Mouse (Mus musculus) fibroblast of lung, adult 2 months (primary cell): Measurements from ENCODE around the gene Slc6a18.

Experiments
- DNase-seq: peaks from one replicate; pipeline ENCODE4 v3.0.0-alpha.2; 2011; ENCODE audit warnings: low read depth

The Slc6a18 gene

DNA sequence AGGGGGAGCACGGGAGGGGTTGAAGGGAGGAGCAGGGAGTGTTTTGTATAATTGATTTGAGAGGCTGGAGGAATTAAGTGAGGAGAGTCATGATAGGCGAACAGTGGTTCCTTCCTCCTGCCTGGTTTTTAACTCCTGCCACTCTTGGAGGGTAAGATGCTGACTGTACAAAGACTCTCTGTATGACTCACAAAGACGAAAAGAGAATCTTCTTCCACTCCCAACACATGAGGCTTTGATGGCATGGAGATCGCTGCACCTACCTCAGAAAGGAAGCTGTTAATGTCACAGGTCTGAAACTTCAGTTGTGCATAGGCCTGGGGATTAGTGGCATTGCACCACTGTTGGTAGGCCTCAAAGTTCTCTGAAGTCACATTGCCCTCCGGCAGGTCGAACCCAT lies 7.7 kb upstream of the Slc6a18 start:
- no peak for DNase-seq

DNA sequence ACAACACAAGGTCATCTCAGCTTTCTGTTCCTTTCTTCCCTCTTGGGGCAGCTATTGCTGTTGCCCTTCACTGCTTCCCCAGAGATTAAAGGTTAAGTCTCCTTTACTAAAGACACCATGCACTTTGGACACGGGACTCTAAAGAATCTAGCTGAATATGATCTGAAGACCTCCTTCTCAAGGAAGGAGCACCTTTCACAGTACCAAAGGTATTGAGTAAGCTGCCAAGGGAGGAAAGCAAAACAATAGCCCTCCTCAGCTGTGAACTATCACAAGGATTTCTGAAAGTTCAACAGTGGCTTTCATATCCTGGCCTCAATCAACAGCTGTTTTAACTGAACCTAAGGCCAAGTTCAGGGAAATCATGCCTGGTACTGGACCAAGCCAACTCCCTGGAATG lies 6.6 kb upstream of the Slc6a18 start:
- peak; percentile 42 for DNase-seq

- DNase-seq: peak; percentile 90
Observed at GRCm38 (mm10) chr13:73683682-73684081, 5.9 kb upstream of the Slc6a18 start.

- no peak for DNase-seq
Observed at GRCm38 (mm10) chr13:73682226-73682625, 4.4 kb upstream of the Slc6a18 start.

GRCm38 (mm10) chr13:73680394-73680793 lies 2.6 kb upstream of the Slc6a18 start:
- peak; percentile 31 for DNase-seq

DNA sequence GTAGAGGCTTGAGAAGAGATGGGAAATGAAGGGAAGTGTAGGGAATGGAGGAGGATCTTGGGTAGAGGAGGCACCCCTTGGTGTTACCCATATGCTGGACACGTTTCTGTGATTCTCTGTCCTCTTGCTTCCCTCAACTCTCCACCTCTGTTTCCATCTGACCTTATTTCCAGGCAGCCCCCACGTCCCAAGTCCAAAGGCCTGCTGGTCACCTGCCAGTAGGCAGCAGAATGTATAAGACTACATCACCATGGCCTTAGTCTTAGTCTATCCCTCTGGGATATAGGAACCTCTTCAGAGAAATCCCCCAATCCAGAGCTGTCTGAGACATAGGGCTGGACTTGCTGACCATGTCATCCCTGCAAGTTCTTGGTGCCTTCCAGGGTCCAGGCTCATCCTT lies 1.5 kb upstream of the Slc6a18 start:
- DNase-seq: no peak

GRCm38 (mm10) chr13:73675161-73675560 lies 2.7 kb downstream of the Slc6a18 start:
- DNase-seq: no peak

GRCm38 (mm10) chr13:73660163-73660695 lies 17.6 kb downstream of the Slc6a18 start:
- DNase-seq: no peak

DNA sequence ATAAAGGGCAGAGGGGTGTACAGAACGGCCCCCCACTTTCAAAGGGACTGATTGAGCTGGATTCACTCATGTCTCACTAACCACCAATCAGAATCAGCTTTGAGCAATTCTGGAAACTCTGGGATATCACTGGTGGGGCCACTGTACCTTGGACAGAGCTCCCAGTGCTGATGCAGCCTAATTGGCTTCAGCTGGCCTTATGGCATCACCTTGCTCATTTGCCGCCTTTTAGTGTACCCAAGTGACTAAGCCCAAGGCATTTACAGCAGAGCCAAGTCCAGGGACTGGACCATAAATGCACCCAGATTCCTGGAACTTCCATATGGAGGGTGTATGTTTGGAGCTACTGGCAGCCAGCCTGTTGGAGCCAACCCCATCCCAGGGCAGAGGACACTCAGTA lies 18.9 kb downstream of the Slc6a18 start:
- DNase-seq: no peak

DNA sequence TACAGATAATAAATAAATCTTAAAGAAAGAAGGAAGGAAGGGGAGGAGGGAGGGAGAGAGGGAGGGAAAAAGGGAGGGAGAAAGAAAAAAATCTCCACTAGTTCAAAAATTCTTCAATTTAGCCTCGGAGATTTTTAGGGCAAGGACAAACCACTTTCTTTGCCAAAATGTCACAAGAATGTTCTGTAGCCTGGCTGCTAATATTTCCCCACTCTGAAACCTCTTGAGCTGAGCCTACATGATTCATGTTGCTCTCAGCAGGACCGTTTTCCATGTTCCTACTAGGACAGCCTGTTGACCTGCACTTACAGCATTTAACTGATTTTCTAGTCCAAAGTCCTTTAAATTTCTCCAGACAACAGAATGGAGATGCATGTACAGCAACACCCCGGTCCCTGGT lies 22.8 kb downstream of the Slc6a18 start:
- DNase-seq: no peak

- DNase-seq: no peak
Observed at GRCm38 (mm10) chr13:73653266-73653665, 24.6 kb downstream of the Slc6a18 start.

DNA sequence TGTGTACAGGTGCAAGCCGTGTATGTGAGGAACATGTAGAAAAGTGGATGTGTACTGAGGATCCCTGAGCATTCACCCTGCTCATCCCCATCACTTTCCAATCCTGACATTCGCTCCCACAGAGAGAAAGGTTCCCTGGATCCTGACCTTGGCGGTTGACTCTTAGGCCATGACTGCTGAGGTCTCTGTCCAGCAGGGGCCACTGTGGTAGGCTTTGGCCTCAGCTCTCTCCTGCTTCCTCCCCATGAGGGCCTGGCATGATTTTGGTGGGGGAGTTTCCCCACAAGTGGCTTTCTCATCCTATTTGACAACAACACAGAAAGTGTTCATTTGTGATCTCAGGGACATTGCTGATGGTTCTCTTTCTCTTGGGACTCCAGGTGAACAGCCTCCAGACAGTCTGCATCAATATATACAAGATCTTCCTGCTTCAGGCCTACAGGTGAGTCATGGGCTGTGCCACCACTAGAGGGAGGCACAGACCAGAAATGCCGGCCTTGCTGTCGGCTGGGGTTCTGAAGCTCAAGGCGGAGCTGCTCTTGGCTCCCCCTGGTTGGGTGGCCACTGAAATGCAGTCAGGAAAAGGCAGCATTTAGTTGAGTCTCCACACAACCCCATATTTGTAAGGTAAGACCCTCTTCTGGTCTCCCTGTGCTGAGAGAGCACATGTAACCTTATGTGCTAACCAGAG lies 31.3 kb downstream of the Slc6a18 start:
- DNase-seq: peak; percentile 62

- no peak for DNase-seq
Observed at GRCm38 (mm10) chr13:73641296-73641695, 36.5 kb downstream of the Slc6a18 start.

DNA sequence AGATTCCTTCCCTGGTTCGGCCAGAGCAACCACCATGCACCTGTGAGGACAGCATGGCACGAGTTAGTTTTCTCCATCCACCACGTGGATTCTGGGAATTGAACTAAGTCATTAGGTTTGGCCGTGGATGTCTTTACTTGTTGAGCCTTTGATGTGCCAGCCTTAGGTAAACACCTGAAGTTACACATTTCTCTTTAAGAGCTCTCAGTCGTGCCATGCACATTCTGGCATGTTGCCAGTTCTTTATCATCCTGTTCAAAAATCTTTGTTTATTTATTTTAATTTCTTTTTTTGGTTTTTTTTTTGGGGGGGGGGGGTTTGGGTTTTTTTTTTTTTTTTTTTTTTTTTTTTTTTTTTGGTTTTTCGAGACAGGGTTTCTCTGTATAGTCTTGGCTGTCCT lies 40.0 kb downstream of the Slc6a18 start:
- DNase-seq: no peak

DNA sequence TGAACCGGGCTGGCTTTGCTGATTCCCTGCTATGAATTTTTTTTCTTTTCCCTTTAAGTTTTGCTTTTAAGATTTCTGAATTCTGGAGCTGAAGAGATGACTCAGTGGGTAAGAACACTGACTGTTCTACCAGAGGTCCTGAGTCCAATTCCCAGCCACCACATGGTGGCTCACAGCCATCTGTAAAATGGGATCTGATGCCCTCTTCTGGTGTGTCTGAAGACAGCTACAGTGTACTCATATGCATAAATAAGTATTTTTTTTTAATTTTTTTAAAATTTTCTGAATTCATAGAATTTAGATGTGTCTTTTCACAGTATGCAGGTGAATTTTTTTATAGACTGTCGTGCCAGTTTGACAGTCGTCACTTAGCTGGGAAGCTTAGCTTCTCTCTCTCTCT lies 46.0 kb downstream of the Slc6a18 start:
- DNase-seq: no peak

GRCm38 (mm10) chr13:73628586-73629113 lies 49.2 kb downstream of the Slc6a18 start:
- DNase-seq: no peak

DNA sequence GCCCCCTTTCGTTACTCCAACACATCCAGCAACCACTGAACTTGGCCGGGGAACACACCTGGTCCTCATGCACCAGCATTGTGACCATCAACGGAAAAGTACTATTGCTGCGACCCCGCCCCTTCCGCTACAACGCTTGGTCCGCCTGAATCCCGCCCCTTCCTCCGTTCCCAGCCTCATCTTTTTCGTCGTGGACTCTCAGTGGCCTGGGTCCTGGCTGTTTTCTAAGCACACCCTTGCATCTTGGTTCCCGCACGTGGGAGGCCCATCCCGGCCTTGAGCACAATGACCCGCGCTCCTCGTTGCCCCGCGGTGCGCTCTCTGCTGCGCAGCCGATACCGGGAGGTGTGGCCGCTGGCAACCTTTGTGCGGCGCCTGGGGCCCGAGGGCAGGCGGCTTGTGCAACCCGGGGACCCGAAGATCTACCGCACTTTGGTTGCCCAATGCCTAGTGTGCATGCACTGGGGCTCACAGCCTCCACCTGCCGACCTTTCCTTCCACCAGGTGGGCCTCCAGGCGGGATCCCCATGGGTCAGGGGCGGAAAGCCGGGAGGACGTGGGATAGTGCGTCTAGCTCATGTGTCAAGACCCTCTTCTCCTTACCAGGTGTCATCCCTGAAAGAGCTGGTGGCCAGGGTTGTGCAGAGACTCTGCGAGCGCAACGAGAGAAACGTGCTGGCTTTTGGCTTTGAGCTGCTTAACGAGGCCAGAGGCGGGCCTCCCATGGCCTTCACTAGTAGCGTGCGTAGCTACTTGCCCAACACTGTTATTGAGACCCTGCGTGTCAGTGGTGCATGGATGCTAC lies 50.9 kb downstream of the Slc6a18 start, which contains the start of gene Tert:
Gene Tert, plus strand, starts transcription at position 167 of the 805 bp plus-strand sequence.
- peak; percentile 20 for DNase-seq

- no peak for DNase-seq
Observed at GRCm38 (mm10) chr13:73626410-73626744, 51.4 kb downstream of the Slc6a18 start.

- no peak for DNase-seq
Observed at GRCm38 (mm10) chr13:73620637-73621036, 57.2 kb downstream of the Slc6a18 start.

GRCm38 (mm10) chr13:73618406-73618805 lies 59.4 kb downstream of the Slc6a18 start:
- DNase-seq: no peak
